Mouse (Mus musculus) adrenal gland, adult 18-20 months (tissue): ENCODE measurements around the gene Grpel1. TPM values are rescaled to one million over a fixed set of nuclear protein-coding genes. Genes with fewer than 3 reads are reported as not detected.

Source experiments
- DNase-seq, 2 experiments: peaks; one replicate each; pipeline ENCODE4 v3.0.0; 2021 to 2022; ENCODE audit warnings: low spot score in 2 of 2
- long read RNA-seq, 2 experiments: library from polyadenylated mRNA; stranded (forward); transcript quantifications; one replicate each; pipeline ENCODE4 v2.0.0; 2021
- total RNA-seq, 2 experiments: library from RNA; stranded (reverse); gene quantifications; 1 replicate in 1 of 2; 2 replicates in 1 of 2; pipeline ENCODE4 v1.2.3; 2021

Grpel1 gene
- total RNA-seq = 10 to 100 TPM; 76.2 to 79.3 TPM
- long read RNA-seq, experiment 1, transcript Grpel1-201 (4 exons, 3,528 nt) = major isoform, 131 of 134 reads
- long read RNA-seq, experiment 1, partial matches to known transcripts = 0 of 134 reads
- long read RNA-seq, experiment 1, other reads (novel, unspliced or antisense) = 3 of 134 reads
- long read RNA-seq, experiment 2, transcript Grpel1-201 (4 exons, 3,528 nt) = major isoform, 422 of 441 reads
- long read RNA-seq, experiment 2, partial matches to known transcripts = 14 of 441 reads
- long read RNA-seq, experiment 2, other reads (novel, unspliced or antisense) = 5 of 441 reads

DNA sequence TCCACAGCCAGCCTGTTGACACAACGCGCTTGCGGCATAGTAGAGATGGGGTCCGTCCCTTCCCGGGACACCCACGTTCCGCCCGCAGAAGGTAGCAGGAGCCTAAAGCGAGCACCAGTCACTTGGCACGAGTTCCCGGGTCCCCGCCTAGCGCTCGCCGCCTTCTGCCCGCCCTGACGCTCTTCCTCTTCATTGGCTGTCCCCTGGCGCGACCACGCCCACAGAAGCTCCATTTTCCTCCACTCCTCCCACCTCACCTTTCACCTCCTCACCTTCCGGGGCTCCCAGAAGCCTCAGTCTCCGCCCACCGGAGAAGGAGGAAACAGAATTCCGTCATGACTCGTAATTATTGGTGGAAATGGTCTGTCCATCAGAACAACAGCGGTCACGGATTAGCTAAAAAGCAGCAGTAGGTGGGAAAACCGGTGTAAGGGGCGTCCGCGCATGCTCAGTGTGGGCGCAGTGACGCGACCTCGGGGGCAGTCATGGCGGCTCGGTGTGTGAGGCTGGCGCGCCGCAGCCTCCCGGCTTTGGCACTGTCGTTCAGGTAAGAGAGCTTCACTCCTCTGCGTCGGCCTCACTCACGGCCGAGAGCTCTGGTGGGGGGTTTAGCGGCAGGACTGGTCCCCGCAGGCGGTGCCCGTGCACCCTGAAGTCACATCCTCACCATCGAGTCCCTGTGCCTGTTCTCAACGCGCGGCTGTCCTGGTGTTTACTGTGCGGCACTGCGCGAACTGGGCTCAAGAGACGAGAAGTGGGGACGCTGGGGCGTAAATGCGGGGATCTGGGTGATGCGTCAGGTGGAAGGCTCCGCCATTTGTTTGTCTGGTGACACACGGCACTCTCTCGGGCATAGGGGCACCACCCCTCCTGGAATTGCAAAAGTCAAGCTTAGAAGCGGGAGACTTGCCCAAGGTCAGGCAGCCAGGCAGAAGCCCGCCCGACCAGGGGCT, at the start of gene Grpel1:
Gene Grpel1, plus strand, starts transcription at position 290 of the 953 bp plus-strand sequence.
- peak; percentile 92 to 95 for DNase-seq

DNA sequence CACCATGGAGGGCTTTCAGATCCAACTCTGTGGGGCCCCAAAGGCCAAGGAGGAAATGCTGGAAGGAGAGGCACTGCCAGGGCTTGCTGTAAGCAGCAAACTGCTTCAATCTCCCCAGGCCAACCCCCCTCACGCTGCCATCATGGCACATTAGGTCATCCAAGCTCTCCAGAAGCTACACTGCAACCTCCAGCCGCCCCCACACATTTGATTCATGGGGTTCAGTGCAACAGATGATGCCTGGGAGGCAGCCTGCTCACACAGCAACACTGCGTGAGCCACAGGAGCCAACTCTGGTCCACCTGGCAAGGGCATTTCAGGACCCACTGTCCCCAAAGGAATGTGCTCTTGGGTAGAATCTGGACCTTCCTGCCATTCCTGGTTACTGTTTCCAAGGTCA, 44.9 kb upstream of the Grpel1 start:
- no peak for DNase-seq

DNA sequence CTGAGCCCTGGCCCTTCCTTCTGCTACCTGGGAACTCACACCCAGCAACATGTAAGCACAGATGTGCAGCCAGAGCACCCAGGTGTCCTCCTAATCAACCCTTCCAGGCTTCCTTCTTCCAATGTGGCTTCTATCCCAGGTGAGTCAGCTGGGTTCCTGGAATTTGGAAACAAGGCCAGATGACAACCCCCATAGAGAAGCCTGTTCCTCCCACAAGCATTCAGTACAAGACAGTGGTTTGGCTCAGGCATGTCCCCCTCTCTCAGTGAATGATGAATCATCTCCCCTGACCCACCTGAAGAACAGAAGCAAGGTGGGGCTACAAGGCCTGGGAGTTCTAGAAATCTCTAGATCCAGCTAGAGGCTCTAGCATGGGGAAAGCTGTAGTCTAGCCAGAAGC, 42.1 kb upstream of the Grpel1 start:
- no peak for DNase-seq

DNA sequence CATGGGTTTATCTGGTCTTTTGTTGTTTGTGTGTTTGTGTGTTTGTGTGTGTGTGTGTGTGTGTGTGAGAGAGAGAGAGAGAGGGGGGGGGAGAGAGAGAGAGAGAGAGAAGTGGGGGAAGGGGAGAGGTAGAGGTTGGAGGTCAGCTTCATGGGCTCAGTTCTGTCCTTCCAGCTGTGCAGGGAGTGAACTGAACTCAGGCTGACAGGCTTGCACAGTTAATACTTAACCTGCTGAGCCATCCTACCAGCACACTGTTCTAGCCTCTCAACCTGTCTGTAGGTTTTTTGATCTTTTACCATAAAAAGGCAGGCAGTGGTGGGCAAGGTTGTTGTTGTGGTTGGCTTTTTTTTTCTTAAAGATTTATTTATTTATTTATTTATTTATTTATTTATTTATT, 40.1 kb upstream of the Grpel1 start:
- DNase-seq = no peak

DNA sequence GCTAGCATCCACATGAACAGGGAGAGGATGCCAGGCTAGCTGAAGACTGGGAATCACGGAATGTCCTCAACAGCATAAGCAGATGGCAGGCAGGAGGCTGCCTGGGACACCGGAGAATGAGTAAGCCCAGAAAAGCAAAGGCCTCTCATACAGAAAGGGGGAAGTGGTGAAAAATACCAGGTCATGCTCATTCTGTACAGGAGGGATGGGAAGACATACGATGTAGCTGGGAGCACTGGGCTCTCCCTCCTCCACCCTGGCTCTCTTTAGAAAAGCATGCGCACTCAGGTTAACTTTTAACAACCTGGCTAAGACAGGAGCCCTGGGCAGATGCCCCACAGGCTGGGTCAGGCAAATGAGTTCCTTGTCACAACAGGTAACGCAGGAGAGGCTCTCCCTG, 38.4 kb upstream of the Grpel1 start:
- DNase-seq = no peak

DNA sequence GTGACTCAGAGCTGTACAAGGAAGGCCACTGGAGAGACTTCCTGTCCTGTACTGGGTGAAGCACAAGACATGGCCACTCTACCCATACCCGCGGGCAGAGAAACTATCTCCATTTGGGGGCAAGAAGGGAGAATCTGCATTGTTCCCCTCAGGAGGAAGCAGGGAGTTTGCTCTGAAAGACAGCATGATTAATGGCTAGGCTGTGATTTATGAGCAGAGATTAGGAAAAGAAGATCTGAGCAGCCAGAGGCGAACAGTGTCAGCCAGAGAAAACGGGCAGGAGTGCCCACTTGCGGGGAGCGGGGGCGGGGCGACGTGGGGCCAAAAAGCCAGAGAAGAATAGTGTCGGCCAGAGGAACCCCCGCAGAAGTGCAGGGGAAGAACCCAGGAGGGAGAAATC, 37.0 kb upstream of the Grpel1 start:
- DNase-seq = peak in 1 of 2 experiments; percentile 39

DNA sequence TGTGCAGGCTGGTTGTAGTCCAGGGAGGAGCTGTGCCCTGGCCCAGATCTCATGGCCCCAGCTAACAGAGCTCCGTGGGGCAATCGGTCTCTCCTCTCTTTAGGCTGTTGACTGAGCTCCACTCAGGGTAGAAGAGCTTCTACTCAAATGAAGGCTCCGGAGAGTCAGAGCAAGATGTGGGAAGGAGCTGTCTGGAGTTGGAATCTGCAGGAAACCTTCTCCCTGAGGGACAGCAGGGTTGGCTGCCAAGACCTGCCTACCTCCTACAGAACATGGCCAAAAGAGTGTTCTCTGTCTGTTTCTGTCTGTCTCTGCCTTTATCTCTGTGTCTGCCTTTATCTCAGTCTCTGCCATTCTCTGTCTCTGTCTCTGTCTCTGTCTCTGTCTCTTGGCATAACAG, 35.2 kb upstream of the Grpel1 start:
- no peak for DNase-seq

DNA sequence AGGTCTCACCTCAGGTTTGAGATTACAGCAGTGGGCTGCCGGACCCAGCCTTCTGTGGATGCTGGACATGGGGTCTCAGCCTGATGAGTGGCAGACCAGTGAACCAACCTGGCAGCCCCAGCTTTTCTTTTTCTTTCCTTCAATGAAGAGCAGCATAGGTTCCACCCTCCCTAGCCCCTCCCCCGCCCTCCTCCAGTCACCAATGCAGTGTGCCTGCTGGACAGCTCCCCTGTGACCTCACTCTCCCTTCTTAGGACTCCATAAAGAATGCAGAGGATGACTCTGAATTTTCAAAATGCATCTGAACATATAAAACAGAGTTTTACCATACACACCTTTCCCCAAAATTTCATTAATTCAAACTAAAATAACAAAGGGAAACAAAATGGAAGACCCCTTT, 33.1 kb upstream of the Grpel1 start:
- DNase-seq = no peak

DNA sequence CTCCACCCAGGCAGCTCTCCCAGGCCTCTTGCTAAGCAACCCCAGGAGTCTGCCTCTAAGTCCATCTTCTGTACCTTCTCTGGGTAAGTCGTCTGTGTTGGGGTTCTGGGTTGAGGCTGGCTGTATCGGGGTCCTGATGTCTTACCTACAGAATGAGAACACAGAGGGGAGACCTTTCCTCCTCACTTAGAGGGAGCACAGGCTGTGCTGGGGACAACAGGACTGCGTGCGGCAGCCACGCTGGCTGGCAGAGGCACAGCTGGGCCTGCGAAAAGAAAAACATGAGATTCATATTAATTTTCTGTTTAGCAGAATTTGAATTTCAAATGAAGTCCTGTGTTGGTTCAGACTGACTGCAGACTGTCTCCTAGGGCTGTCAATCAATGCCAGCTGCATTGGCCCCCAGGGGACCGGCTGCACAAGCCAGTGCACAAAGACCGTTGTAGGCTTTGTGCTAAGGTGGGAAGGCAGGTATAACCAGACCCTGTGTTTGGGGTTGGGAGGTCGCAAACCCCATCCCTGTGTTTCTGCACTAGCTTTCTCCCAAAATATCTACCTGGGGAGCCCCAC, 30.3 kb upstream of the Grpel1 start:
- no peak for DNase-seq

DNA sequence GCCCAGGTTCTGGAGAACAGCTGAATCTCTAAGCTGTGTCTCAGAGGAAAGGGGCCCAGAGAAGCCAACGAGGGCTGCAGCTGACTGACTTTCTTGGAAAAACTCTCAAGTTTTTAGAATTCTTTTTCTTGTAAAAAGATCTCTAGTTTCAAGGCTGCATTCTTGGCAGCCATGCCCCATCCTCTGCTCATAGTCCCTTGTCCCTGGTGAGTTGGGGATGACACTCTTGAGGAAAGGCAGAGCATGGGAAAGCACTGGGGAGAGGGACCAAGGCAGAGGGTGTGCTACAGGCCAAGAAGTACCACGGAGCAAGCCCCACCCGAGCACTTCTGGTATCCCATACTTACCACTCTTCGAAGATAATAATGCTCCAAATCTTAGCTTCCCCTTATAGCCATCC, 27.9 kb upstream of the Grpel1 start:
- DNase-seq = no peak

DNA sequence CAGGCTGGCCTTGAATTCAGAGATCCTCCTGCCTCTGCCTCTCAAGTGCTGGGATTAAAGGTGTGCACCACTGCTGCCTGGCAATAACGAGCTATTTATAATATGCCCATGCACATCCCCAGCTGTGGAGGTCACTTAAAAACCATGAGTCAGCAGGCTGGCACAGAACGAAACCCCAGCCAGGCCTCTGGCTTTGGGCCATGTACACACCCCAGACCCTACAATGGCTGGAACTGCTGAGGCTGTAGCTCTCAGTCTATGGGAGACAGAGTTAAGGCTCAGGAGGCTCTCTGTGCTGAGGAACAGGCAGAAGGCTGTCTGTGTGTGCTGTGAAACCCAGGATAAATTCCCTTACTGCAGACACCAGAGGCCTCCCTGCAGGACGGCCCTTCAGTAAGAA, 24.1 kb upstream of the Grpel1 start:
- no peak for DNase-seq

DNA sequence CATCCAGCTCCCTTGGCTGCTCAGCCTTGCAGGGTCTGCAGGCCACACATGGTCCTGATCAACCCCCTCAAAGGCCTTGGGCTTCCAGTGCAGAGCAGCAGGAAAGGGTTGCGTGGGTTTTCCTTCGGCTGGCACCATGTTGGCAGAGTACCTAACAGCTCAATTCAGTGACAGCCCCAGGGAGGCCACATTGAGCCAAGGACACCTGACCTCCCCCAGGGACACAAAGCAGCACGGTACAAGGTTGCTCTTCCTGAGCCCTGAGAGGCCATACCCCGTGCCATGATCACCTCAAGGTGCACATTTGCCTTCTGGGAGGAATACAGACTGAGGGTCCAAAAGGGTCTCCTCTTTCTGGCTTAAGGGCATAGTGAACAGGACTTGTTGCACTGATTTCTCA, 20.2 kb upstream of the Grpel1 start:
- DNase-seq = no peak

DNA sequence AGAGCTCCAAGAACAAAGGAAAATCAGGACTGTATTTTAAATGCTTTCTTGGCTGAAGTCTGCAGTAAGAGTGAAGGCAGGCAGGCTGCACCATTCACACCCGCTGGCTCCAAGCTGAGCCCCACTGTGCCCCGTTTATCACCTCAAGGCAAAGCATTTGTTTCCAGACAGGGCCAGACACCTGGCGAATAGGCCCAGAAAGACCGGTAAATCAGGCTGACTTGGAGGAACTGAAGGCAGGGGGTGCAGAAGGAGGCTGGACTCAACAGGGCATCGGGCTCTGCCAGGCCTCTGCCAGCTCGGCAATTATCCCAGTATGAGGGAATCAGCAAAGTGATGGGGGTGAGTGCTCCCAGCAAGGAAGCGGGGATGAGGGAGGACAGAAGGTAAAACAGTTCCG, 19.8 kb upstream of the Grpel1 start:
- no peak for DNase-seq

DNA sequence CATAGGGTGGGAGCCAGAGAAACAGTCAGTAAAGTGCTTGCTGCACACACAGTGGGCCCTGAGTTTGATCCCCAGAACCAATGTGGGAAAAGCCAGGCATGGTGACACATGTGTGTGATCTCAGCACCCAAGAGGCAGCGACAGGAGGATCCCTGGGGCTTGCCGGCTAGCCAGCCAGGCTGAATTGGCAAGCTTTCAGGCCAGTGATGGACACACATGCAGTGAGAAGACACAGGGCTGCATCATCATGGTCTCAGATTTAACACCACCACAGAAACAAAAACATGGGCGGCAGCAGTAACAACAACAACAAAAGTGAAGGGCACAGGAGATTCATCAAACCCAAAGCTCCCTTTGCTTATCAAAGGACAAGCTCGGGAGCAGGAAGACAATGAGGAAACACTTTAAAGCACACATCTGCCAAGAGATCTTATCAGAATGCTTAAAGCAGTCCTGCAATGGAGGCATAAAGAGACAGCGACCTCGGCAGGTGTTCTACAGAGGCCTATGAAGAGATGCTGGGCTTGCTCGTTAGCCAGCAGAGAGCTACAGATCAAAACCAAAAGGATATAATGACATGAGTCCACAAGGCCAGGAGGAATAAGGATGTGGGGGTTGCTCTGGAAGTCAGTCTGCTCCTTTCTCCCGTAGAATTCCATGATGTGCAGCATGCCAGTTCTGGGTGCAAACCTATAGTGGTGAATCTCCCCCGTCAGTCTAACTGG, 18.5 kb upstream of the Grpel1 start:
- DNase-seq = no peak

DNA sequence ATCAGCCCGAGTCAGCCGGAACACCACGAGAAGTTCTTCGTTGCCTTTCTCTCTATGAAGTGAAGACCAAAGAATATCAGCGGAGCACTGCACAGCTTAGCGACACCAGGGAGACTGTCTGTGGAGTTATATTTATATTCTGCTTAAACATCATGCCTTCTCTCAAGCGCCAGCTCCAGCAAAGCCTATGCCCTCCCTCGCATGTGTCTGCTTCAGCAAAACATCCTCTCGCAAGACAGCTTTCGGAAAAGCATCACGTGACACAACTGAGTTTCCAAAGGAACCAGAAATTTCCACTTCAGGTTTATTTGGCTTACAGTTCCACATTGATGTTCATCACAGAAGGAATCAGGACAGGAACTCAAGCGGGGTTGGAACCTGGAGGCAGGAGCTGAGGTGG, 16.9 kb upstream of the Grpel1 start:
- no peak for DNase-seq

DNA sequence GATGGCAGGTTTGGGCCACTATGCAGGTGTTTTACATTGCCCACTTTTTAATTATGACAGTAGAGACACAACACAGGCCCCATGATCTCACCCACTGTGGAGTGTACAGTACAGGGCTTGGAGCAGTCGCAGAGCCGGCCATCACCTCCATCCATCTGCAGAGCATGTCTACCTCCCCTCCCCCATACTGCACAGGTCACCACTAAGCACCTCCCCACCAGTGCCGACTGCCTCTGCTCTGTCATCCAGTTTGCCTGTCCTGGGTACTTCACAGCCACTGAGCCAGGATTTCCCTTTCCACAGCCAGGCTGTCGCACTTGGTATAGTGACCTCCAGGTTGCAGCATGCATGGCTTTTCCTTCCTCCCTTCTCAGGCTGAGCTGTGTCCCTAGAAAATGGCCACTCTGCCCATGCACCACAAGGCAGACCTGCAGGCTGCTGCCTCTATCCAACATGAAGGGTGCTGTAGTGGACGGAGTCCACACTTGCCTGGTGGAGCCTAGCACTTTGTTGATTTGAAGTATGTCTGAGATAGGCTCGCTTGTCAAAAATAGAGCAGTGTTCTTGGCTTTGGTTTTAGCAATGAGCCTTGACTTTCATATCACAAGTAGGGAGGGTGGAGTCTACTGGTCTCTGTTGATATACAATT, 15.0 kb upstream of the Grpel1 start:
- DNase-seq = peak in 1 of 2 experiments; percentile 26

DNA sequence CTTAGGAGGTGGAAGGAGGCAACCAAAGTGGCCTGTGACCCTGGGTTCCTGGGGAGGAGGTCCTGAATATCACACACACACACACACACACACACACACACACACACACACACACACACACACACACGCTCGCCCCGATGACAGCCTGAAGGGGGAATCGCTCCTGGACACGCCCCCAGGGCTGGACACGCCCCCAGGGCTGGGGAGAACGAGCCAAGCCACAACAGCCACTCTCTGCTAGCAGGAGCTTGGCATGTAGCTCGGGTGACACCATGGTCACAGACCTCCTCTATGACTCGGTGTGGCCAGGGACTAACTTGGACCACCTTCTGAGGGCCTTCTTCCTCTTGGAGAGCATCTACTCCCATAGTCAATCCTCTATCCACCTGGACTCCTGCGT, 13.7 kb upstream of the Grpel1 start:
- no peak for DNase-seq

DNA sequence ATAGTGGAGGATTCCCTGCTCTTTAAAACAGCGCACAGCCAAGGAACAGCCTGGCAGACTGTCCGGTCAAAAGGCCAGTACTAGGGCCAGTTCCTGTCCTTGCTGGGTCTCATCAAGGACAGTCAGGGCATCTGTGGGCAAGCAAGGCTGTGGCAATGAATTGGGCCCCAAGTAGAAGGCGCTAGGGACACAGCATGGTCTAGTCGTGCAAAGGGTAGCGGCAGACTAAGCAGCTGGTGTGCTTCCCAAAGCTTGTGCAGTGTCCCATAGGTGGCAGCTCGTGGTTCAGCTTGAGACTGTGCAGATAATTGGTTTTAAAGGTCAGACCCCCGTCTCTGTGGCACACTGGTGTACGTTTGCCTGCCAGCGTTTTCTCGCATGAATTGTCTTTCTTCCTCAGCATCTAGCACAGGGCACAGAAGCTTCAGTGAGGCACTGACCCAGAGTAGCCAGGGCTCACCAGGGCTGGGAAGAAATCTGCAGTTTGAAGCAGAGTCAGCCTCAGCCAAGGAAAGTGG, 12.9 kb upstream of the Grpel1 start:
- DNase-seq = no peak

DNA sequence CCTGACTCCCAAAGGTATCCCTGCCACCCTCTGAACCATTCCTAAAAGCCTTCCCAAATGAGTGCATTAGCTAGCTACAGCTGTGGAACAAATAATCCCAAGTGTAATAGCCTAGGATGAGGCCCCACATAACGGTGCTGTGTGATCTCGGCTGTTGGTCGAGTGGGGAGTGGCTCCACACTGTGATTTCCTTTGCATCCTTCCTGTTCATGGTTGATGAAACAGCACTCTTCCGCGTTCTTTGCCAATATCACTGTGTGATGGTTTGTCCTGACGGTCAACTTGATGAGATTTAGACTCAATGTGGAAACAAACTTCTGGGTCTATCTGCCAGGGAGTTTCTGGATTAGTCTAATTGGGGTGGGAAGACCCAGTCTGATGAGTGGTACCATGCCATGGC, 12.0 kb upstream of the Grpel1 start:
- DNase-seq = no peak

DNA sequence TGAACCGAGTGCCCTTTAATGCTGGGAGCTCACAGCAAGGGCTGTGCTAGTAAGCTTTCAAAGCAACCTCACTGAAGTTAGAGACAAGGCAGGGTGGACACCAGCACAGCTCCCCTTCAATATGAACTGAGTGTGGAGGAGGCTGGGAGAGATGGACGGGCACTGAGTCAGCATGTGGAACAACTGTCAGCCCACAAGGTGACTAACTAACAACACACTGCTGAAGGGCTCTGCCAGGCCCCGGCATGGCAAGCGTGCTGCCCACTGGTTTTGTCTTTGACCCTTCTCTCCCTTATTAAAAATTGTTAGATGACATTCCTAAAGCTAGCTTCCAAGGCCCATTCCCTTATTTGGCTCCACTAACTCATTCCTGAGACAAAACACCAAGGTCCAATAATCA, 7.1 kb upstream of the Grpel1 start:
- DNase-seq = no peak

DNA sequence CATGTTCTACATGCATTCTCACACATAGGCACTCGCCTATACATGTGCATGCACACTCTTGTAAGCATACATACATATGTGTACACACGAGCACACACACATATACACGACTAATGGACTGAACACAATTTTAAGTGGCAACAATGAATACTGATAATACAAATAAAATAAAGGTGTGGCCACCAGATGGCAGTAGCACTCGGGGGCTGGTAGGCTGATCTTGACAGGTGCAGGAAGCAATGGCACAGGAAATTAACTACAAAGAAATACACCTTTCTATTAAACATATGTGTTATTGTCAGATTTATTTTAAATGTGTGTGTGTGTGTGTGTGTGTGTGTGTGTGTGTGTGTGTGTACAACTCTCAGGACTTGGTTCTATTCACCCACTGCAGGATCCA, 5.9 kb upstream of the Grpel1 start:
- DNase-seq = no peak
